ENCODE assay signal across 13 mouse cellular contexts in genomic region chr11:54690171-54690570, GRCm38 (mm10).
"Had no signal": no experiment of that assay in that cellular context is flagged by ENCODE, and none has a peak within 500 bp of the region (broad histone marks: within the 10 kb centered on the region; RNA-seq: fewer than 3 reads in every experiment).

No protein-coding gene starts in this region.

- H3K27ac ChIP-seq: liver, embryonic 14.5 days; midbrain, embryonic 13.5 days; midbrain, embryonic 15.5 days; neural tube, embryonic 12.5 days had no signal

- H3K4me1 ChIP-seq: midbrain, embryonic 13.5 days; midbrain, embryonic 15.5 days; neural tube, embryonic 12.5 days had no signal

- H3K4me3 ChIP-seq: megakaryocyte, embryonic 14.5 days; midbrain, embryonic 13.5 days; midbrain, embryonic 15.5 days; neural tube, embryonic 12.5 days had no signal

- H3K4me2 ChIP-seq: lung, embryonic 14.5 days; midbrain, embryonic 11.5 days; midbrain, embryonic 13.5 days; midbrain, embryonic 15.5 days; neural tube, embryonic 12.5 days had no signal

- H3K9ac ChIP-seq: liver, embryonic 14.5 days; lung, embryonic 14.5 days; midbrain, embryonic 13.5 days; midbrain, embryonic 15.5 days; neural tube, embryonic 12.5 days had no signal

- ATAC-seq: midbrain, embryonic 13.5 days; midbrain, embryonic 15.5 days had no signal

- H3K9me3 ChIP-seq: megakaryocyte, embryonic 14.5 days; midbrain, embryonic 13.5 days; midbrain, embryonic 15.5 days; neural tube, embryonic 12.5 days had no signal

- DNase-seq: lung, embryonic 14.5 days; lung, postnatal 14 days; lung, postnatal 4 days; right cerebral cortex, postnatal 14 days; thymus, adult 18-20 months; thymus, postnatal 14 days; thymus, postnatal 36 days had no signal

- H3K27me3 ChIP-seq: megakaryocyte, embryonic 14.5 days; midbrain, embryonic 13.5 days; midbrain, embryonic 15.5 days; neural tube, embryonic 12.5 days had no signal
